Mouse (Mus musculus) hindbrain, embryonic 14.5 days (tissue): ENCODE data around the gene Polrmt. TPM values are rescaled to one million over a fixed set of nuclear protein-coding genes. Genes with fewer than 3 reads are reported as not detected.

ENCODE experiments used
- ATAC-seq: fragments of 200-750 bp; cut with Nextera tagmentation; 2 replicates; pipeline ENCODE4 v1.8.0; 2017; ENCODE audit warnings: moderate number of reproducible peaks, mild to moderate bottlenecking, moderate TSS enrichment, moderate library complexity; ENCODE audit not compliant: low FRiP score
- DNase-seq: peaks from one replicate; pipeline ENCODE4 v3.0.0-alpha.2; 2015; ENCODE audit warnings: low spot score
- H3K27ac ChIP-seq: fragments of 300-500 bp; sonication (generic); 2 replicates; pipeline ENCODE4 v1.5.1; 2014; ENCODE audit warnings: mild to moderate bottlenecking, moderate library complexity
- H3K27me3 ChIP-seq: fragments of 300-500 bp; sonication (generic); 2 replicates; pipeline ENCODE4 v1.6.1; 2014; ENCODE audit warnings: mild to moderate bottlenecking, low read length, mixed read lengths; ENCODE audit not compliant: control insufficient read depth, insufficient read depth
- H3K36me3 ChIP-seq: fragments of 300-500 bp; sonication (generic); replicated peaks from 2 replicates; pipeline ENCODE4 v1.6.1; 2014; ENCODE audit not compliant: control insufficient read depth, insufficient read depth
- H3K4me1 ChIP-seq: fragments of 300-500 bp; sonication (generic); replicated peaks from 2 replicates; pipeline ENCODE4 v1.6.1; 2014; ENCODE audit warnings: antibody characterized with exemption, low read length, mixed read lengths; ENCODE audit not compliant: control insufficient read depth, insufficient read depth
- H3K4me2 ChIP-seq: fragments of 300-500 bp; sonication (generic); replicated peaks from 2 replicates; pipeline ENCODE4 v1.6.1; 2014; ENCODE audit warnings: mild to moderate bottlenecking, moderate library complexity
- H3K4me3 ChIP-seq: fragments of 300-500 bp; sonication (generic); replicated peaks from 2 replicates; pipeline ENCODE4 v1.5.1; 2014; ENCODE audit warnings: mild to moderate bottlenecking, low read length
- H3K9ac ChIP-seq: fragments of 300-500 bp; sonication (generic); 2 replicates; pipeline ENCODE4 v1.6.1; 2014
- H3K9me3 ChIP-seq: fragments of 300-500 bp; sonication (generic); 2 replicates; pipeline ENCODE4 v1.6.1; 2016; ENCODE audit warnings: low read length; ENCODE audit not compliant: control insufficient read depth
- WGBS: fragments of 180-500 bp; shearing (Covaris S2); extraction: QIAGEN DNeasy Blood & Tissue Kit; methylation state at CpG from one replicate; pipeline ENCODE4 v1.1.7; 2014; 5-methylcytosine and 5-hydroxymethylcytosine counted together
- polyA plus RNA-seq: library from polyadenylated mRNA; unstranded; fragments of >200 nt; fragmentation: Nextera tagmentation; extraction: Ambion mirVana; gene quantifications from 2 replicates; pipeline ENCODE4 v1.2.1, GENCODE M21; 2014

The Polrmt gene
- polyA plus RNA-seq, result 32.8 and 36.5 TPM in 2 replicates

DNA sequence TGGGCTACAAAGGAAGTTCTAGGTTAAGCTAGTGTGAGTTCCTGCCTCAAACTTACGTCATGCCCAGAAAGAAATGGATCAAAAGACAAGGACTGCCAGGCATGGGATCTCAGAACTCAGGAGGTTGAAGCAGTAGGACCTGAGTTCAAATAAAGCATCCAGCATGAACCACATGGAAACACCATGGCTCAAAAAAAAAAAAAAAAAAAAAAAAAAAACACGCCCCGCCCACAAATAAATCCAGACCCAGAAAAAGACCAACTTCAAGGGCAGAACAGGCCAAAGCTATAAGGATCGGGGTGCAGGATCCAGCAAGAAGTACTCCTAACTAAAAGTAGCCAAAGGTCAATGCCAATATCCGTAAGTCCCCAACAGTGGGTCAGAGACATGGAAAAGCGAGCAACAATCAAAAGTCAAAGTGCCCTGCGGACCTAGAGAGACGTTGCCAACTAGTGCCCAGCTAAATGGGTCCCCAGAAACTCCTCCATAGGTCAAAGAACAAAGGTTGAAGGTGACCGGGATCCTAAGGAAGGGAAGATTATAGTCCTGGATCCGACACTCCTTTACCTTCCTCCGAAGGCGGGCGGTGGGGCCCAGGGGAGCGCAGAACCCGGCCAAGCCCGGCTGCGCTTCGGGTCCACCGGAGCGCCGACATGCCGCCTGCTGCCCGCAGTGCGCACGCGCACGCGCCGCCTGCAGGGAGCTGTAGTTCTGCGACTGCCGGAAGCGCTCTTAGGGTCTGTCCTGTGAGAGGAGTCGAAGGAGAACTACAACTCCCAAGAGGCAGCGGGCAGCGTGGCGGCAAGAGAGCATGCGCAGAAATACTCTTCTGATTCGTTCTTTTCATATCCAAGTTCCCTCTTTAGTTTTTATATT, at the start of gene Polrmt:
Gene Polrmt, minus strand, starts transcription at position 684 of the 876 bp plus-strand sequence.
- Histone ChIP-seq H3K4me2 (peak within 1 kb of the TSS; percentile 76), H3K27me3 (no peaks in the 10 kb centered on the region; the same call in 1 of the 2 replicates), H3K4me1 (peaks cover 7% of the 10 kb centered on the region), H3K4me3 (peak within 1 kb of the TSS; percentile 64), H3K9ac (peak within 1 kb of the TSS; percentile 71), H3K27ac (no peak within 1 kb of the TSS; the same call in 1 of the 2 replicates), H3K36me3 (peaks cover 26% of the 10 kb centered on the region), H3K9me3 (peaks cover under 1% of the 10 kb centered on the region; the same call in 1 of the 2 replicates)
- WGBS, result 3% methylated on average over 38 of the region's 38 CpGs
- peak; percentile 99 for DNase-seq
- peak; percentile 96 for ATAC-seq

DNA sequence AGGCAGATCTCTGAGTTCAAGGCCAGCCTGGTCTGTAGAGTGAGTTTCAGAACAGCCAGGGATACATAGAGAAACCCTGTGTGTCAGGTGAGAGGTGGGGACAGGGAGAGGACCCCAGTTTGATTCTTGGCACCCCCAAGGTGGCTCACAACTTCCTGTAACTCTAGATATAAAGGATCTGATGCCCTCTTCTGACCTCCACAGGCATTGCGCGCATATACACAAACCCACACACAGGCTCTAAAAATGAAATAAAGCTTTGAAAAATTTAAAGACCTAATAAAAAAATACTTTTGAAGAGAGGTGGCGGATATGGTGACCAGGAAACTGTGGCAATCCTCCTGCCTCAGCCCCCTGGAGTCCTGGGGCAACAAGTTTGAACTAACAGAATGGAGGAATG, 49.5 kb upstream of the Polrmt start:
- ATAC-seq, result no peak
- no peak for DNase-seq
- H3K4me1 ChIP-seq, result peaks cover 17% of the 10 kb centered on the region; the same call in 1 of the 2 replicates
- 97% methylated on average over 3 of the region's 3 CpGs for WGBS
- no peak overlapping the region for H3K27ac ChIP-seq
- H3K4me2 ChIP-seq, result no peak overlapping the region
- no peak overlapping the region for H3K4me3 ChIP-seq
- H3K36me3 ChIP-seq, result no peaks in the 10 kb centered on the region
- no peaks in the 10 kb centered on the region for H3K9me3 ChIP-seq
- H3K9ac ChIP-seq, result no peak overlapping the region
- no peaks in the 10 kb centered on the region for H3K27me3 ChIP-seq

DNA sequence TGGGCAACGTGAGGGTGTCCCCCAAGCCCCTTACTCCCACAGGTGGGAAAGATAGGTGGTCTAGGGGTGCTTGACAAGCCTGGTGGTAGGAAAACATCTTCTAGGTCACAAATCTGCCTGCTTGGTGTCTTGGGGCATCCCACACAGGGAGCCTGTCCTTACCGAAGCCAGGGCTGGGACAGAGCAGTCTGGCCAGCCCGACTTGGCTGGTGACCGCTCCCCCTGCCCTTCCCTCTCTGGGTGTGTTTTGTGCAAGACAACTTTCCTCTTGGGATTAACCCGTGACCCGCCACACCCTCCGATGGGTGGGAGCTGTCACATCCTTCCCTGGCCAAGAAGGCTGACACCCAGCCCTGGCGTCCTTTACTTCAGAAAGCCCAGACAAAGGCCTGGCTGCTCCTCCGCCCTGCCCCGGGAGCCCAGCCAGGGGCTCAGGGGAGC, 48.1 kb upstream of the Polrmt start:
- no peak for DNase-seq
- no peaks in the 10 kb centered on the region for H3K27me3 ChIP-seq
- no peaks in the 10 kb centered on the region for H3K9me3 ChIP-seq
- peak overlapping the region; percentile 72 for H3K4me2 ChIP-seq
- ATAC-seq, result peak; percentile 6; the same call in 1 of the 2 replicates
- peak overlapping the region; percentile 97 for H3K9ac ChIP-seq
- H3K4me1 ChIP-seq, result peaks cover 17% of the 10 kb centered on the region; the same call in 1 of the 2 replicates
- no peaks in the 10 kb centered on the region for H3K36me3 ChIP-seq
- H3K27ac ChIP-seq, result peak overlapping the region; percentile 92
- H3K4me3 ChIP-seq, result peak overlapping the region; percentile 90
- 2% methylated on average over 10 of the region's 10 CpGs for WGBS

DNA sequence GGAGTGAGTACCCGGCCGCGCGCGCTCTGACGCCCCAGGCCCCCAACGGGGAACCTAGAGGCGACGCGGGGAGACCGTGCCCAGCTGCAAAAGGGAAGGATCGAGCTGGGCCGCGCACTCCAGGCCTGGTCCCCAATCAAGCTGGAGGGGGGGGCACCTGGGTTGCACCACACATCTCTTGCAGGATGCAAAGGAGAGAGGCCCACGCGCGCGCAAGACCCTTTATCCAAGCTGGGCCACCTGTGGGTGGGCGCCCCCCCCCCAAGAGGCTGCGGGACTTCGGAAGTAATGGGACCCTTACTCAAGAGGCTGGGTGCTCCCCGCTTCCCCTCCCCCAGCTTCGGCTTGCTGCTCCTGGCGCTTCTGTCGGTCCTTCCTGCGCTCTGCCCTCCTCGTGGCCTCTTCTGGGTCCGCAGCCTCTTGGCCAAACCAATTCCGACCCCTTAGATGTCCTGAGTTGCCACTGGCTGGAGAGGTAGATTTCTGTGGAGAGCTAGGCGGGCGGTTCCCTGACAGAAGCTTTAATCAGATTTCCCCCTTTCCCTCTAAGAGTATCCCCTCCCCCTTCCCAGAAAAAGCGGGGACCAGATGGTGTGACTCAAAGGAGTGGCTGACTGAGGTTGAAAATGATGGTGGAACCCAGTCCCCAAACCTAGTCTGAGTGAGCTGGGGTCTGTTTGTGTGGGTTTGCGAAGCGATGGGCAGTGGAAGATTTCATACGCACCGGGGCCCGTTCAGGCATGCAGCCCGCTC, 47.5 kb upstream of the Polrmt start:
- Histone ChIP-seq H3K4me3 (peak overlapping the region; percentile 90), H3K9ac (peak overlapping the region; percentile 97), H3K9me3 (no peaks in the 10 kb centered on the region), H3K4me1 (peaks cover 17% of the 10 kb centered on the region; the same call in 1 of the 2 replicates), H3K27ac (peak overlapping the region; percentile 92), H3K27me3 (no peaks in the 10 kb centered on the region), H3K4me2 (peak overlapping the region; percentile 72), H3K36me3 (no peaks in the 10 kb centered on the region)
- ATAC-seq (peak; percentile 24), DNase-seq (no peak)
- WGBS, result 2% methylated on average over 35 of the region's 38 CpGs

DNA sequence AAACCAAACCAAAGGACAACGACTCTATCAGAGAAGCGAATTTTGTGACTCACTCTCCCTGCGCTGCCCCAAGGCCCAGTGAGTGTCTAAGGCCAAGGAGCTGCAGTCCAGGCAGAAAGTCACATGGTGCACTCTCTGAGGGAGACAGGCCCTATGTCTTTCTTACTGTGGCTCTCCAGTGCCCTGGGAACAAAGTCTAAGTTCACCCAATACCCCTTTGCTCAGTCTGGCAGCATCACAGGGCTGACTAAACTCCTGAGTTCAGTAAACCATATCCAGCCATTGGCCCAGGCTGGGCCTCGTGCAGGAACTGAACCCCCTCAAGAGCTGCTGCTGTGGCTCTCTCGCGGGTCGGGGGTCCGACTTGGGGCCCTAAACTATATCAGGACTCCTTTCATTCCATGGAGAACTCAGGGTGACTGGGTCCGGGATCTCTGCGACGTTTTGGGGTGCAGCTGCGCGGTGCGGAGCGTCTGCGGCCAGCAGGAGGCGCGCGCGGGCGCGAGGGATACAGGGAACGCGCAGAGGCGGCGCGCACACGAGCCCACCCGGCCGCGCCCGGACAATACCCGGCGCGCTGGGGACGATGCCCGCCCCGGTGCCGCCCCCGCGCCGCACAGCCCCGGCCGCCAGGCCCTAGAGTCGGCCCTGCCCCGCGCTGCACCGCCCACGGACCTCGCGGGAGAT, 46.8 kb upstream of the Polrmt start, which contains the start of gene Palm:
Gene Palm, plus strand, starts transcription at position 522 of the 687 bp plus-strand sequence.
- 7% methylated on average over 36 of the region's 51 CpGs for WGBS
- no peaks in the 10 kb centered on the region for H3K9me3 ChIP-seq
- H3K4me1 ChIP-seq, result peaks cover 17% of the 10 kb centered on the region; the same call in 1 of the 2 replicates
- H3K4me2 ChIP-seq, result peak within 1 kb of the TSS; percentile 72
- no peaks in the 10 kb centered on the region for H3K27me3 ChIP-seq
- H3K36me3 ChIP-seq, result no peaks in the 10 kb centered on the region
- H3K27ac ChIP-seq, result peak within 1 kb of the TSS; percentile 92
- DNase-seq (peak; percentile 85), ATAC-seq (peak; percentile 74)
- peak within 1 kb of the TSS; percentile 97 for H3K9ac ChIP-seq
- H3K4me3 ChIP-seq, result peak within 1 kb of the TSS; percentile 90

DNA sequence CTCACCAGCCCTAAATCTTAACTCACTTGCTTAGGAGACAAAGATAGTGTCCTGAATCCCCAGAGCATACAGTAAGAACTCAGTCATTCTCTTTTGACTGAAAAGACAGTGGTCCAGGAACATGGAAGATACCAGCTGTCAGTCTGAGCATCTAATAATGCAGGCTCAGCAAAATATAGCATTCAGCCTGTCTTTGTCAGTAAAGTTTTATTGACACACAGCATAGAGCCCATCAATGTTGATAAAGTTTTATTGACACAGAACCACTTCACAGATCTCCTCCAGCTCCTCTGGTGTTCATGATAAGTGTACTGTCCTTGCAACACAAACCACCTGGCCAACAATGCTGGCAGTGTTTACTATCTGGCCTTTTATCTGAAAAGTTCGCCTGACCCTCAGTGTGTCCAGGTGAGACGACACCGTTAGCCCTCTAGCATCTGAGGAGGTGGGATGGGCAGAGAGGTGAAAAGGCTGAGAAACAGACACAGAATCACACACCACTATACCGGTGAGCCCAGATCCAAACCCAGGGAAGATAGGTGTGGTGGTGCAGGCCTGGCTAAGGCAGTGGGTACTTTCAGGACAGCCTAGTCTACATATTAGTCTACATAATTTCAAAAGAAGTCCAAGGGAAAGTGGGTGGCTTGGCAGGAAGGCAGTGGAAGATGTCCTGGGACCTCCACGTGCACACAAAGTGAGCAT, 46.1 kb upstream of the Polrmt start:
- H3K27ac ChIP-seq, result no peak overlapping the region
- WGBS, result 83% methylated on average over 5 of the region's 5 CpGs
- no peaks in the 10 kb centered on the region for H3K36me3 ChIP-seq
- no peak for ATAC-seq
- no peaks in the 10 kb centered on the region for H3K27me3 ChIP-seq
- DNase-seq, result no peak
- no peak overlapping the region for H3K4me3 ChIP-seq
- H3K9ac ChIP-seq, result peak overlapping the region; percentile 97; the same call in 1 of the 2 replicates
- H3K4me1 ChIP-seq, result peaks cover 16% of the 10 kb centered on the region; the same call in 1 of the 2 replicates
- H3K4me2 ChIP-seq, result 0 out of 2 replicates have a peak overlapping the region, but pooled peaks have one; percentile 72
- no peaks in the 10 kb centered on the region for H3K9me3 ChIP-seq

DNA sequence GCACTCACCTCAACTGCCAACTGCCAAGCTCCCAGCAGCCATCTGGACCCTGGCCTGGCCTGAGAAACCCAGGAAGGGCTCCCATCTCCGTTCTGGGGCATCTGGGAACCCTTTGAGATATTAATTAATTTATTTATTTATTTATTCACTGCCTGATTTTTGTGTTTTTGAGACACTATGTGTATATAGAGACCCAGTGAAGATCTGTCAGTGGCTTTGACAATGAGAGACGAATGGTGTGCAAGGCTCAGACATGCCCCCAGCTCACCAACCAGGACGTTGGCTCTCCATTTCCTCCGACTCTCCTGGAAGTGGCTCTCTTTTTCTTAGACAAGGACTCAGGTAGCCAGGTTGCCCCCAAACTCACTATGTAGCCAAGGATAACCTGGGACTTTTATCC, 44.5 kb upstream of the Polrmt start, which contains the start of gene Prss57:
Gene Prss57, minus strand, starts transcription at position 101 of the 400 bp plus-strand sequence.
- ATAC-seq (no peak), DNase-seq (no peak)
- no peak within 1 kb of the TSS for H3K27ac ChIP-seq
- no peaks in the 10 kb centered on the region for H3K36me3 ChIP-seq
- no peak within 1 kb of the TSS for H3K9ac ChIP-seq
- H3K4me3 ChIP-seq, result no peak within 1 kb of the TSS
- no peaks in the 10 kb centered on the region for H3K9me3 ChIP-seq
- H3K4me2 ChIP-seq, result no peak within 1 kb of the TSS
- WGBS, result 88% methylated on average over 4 of the region's 4 CpGs
- H3K4me1 ChIP-seq, result peaks cover 8% of the 10 kb centered on the region; the same call in 1 of the 2 replicates
- H3K27me3 ChIP-seq, result no peaks in the 10 kb centered on the region

DNA sequence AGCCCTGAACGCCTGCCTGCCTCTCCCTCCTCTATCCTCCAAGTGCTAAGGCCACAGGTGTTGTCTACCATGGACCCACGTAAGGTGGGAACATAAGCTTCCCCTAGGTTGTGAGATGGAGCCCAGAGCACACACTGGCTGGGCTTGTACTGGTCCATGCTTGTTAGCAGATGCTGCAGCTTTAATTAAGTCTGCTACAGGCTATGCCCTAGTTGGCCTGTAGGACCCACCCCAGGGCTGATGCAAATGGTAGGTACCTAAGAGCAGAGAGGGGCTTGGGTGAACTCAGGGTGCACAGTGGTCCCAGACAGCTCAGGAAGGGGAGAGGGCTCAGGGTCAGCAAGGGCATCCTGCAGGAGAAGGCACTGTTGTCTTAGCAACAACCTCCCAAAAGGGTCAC, 43.2 kb upstream of the Polrmt start:
- Histone ChIP-seq H3K4me1 (peaks cover under 1% of the 10 kb centered on the region; the same call in 1 of the 2 replicates), H3K9me3 (no peaks in the 10 kb centered on the region), H3K27ac (no peak overlapping the region), H3K4me3 (no peak overlapping the region), H3K4me2 (no peak overlapping the region), H3K27me3 (no peaks in the 10 kb centered on the region), H3K36me3 (no peaks in the 10 kb centered on the region), H3K9ac (no peak overlapping the region)
- ATAC-seq (no peak), DNase-seq (no peak)
- WGBS, result 42% methylated on average over 2 of the region's 2 CpGs
